Mouse (Mus musculus): ENCODE results near the gene Stag3.

GRCm38 (mm10) chr5:138280425-138280768 lies 357 bp downstream of the Stag3 start:
- no peak for TF ChIP-seq E2F4 (IDR thresholded peaks at IDR 0.05; ENCODE audit: borderline replicate concordance, low read depth, low read length)
- TF ChIP-seq MXI1 (IDR thresholded peaks at IDR 0.05; ENCODE audit: low read depth, low read length): no peak
- no peak for TF ChIP-seq CTCF (IDR thresholded peaks at IDR 0.05 in 2 of 3, conservative IDR thresholded peaks at IDR 0.05 in 1 of 3; ENCODE audit: control insufficient read depth in 1 of 3, insufficient read depth in 1 of 3, low read depth in 2 of 3, low read length in 3 of 3, poor library complexity in 1 of 3, severe bottlenecking in 1 of 3)
- no peak for TF ChIP-seq MAZ (IDR thresholded peaks at IDR 0.05; ENCODE audit: low read depth, low read length)
- no peak for TF ChIP-seq NELFE (IDR thresholded peaks at IDR 0.05; ENCODE audit: low read depth, low read length)
- TF ChIP-seq ZMIZ1 (IDR thresholded peaks at IDR 0.05; ENCODE audit: low read depth, low read length): no peak
